Comparison of ENCODE assay signal across 26 mouse cellular contexts in genomic region chr9:8461737-8462136, GRCm38 (mm10).
"Had no signal": no experiment of that assay in that cellular context is flagged by ENCODE, and none has a peak within 500 bp of the region (broad histone marks: within the 10 kb centered on the region; RNA-seq: fewer than 3 reads in every experiment).

No protein-coding gene starts in this region.

- H3K36me3 ChIP-seq: heart, embryonic 13.5 days; heart, embryonic 15.5 days; hindbrain, embryonic 13.5 days; hindbrain, embryonic 15.5 days; kidney, embryonic 15.5 days; limb, embryonic 13.5 days; limb, embryonic 15.5 days; liver, embryonic 12.5 days had no signal

- ATAC-seq: hindbrain, postnatal 0 days; intestine, embryonic 16.5 days; liver, embryonic 12.5 days had no signal

- H3K4me2 ChIP-seq: heart, embryonic 11.5 days; heart, embryonic 13.5 days; heart, embryonic 15.5 days; hindbrain, embryonic 13.5 days; hindbrain, embryonic 15.5 days; kidney, embryonic 15.5 days; limb, embryonic 13.5 days; limb, embryonic 15.5 days; liver, embryonic 12.5 days had no signal

- H3K4me3 ChIP-seq: gastrocnemius, adult 2 months; heart, adult 2 months; heart, embryonic 13.5 days; heart, embryonic 15.5 days; hindbrain, embryonic 13.5 days; hindbrain, embryonic 15.5 days; kidney, embryonic 15.5 days; limb, embryonic 13.5 days; limb, embryonic 15.5 days; liver, embryonic 12.5 days had no signal

- DNase-seq: gastrocnemius, adult 2 months; gastrocnemius, postnatal 14 days; gastrocnemius, postnatal 36 days; heart, adult 2 months; heart, postnatal 14 days; heart, postnatal 36 days; kidney, adult 11 months; kidney, adult 2 months; kidney, adult 9 months; kidney, postnatal 14 days; kidney, postnatal 36 days; layer of hippocampus, adult 9-11 months; layer of hippocampus, postnatal 36 days; left cerebral cortex, postnatal 4 days had no signal

- H3K9me3 ChIP-seq: heart, embryonic 13.5 days; heart, embryonic 15.5 days; hindbrain, embryonic 13.5 days; hindbrain, embryonic 15.5 days; kidney, embryonic 15.5 days; limb, embryonic 13.5 days; limb, embryonic 15.5 days; liver, embryonic 12.5 days had no signal

- H3K9ac ChIP-seq: heart, embryonic 13.5 days; heart, embryonic 15.5 days; hindbrain, embryonic 13.5 days; hindbrain, embryonic 15.5 days; kidney, embryonic 15.5 days; limb, embryonic 13.5 days; limb, embryonic 15.5 days; liver, embryonic 12.5 days had no signal

- H3K27me3 ChIP-seq: heart, embryonic 13.5 days; heart, embryonic 15.5 days; hindbrain, embryonic 13.5 days; hindbrain, embryonic 15.5 days; kidney, embryonic 15.5 days; limb, embryonic 13.5 days; limb, embryonic 15.5 days; liver, embryonic 12.5 days had no signal

- H3K4me1 ChIP-seq: heart, embryonic 13.5 days; heart, embryonic 15.5 days; hindbrain, embryonic 13.5 days; hindbrain, embryonic 15.5 days; kidney, embryonic 15.5 days; limb, embryonic 13.5 days; limb, embryonic 15.5 days; liver, embryonic 12.5 days had no signal

- H3K27ac ChIP-seq: gastrocnemius, adult 2 months; heart, adult 2 months; heart, embryonic 13.5 days; heart, embryonic 15.5 days; hindbrain, embryonic 13.5 days; hindbrain, embryonic 15.5 days; hindbrain, postnatal 0 days; kidney, embryonic 15.5 days; kidney, postnatal 0 days; limb, embryonic 13.5 days; limb, embryonic 15.5 days; liver, embryonic 12.5 days had no signal
